Mouse (Mus musculus): Measurements from ENCODE around the gene Poldip3.

DNA sequence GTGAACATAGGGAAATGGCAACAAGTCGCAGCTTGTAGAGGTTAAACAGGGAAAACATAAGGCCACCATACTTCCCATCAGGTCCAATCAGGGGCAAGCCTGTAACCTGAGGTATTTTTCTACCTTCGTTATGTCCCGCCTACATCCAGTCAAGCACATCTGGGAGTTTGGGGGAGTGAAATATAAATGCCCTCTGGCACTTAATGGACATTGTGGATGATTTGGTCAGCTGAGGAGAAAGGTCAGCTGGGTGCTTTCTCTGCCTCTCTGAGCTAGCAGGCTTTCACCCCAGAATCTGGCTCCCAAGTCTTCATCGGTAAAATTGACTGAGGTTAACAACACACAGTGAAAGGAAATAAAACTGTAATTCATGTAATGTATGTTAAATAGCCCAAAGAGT is 44.2 kb upstream of the Poldip3 start:
- TF ChIP-seq CTCF (IDR thresholded peaks at IDR 0.05; ENCODE audit: low read depth), result no peak
- no peak for TF ChIP-seq EP300 (optimal IDR thresholded peaks at IDR 0.05)

All from stomach, postnatal 0 days (tissue).